Mouse (Mus musculus) forebrain, embryonic 15.5 days (tissue): Measurements from ENCODE around the gene Hmgcl. TPM values are rescaled to one million over a fixed set of nuclear protein-coding genes. Genes with fewer than 3 reads are reported as not detected.

Source experiments
- ATAC-seq: fragments of 200-750 bp; cut with Nextera tagmentation; replicated peaks from 2 replicates; pipeline ENCODE4 v1.8.0; 2017; ENCODE audit warnings: mild to moderate bottlenecking, moderate TSS enrichment, moderate library complexity
- H3K27ac ChIP-seq: fragments of 300-500 bp; sonication (generic); replicated peaks from 2 replicates; pipeline ENCODE4 v1.5.1; 2015; ENCODE audit warnings: mild to moderate bottlenecking, inconsistent platforms
- H3K27me3 ChIP-seq: fragments of 300-500 bp; sonication (generic); 2 replicates; pipeline ENCODE4 v1.6.1; 2015; ENCODE audit warnings: inconsistent platforms
- H3K36me3 ChIP-seq: fragments of 300-500 bp; sonication (generic); 2 replicates; pipeline ENCODE4 v1.6.1; 2015; ENCODE audit warnings: mild to moderate bottlenecking, inconsistent platforms
- H3K4me1 ChIP-seq: fragments of 300-500 bp; sonication (generic); 2 replicates; pipeline ENCODE4 v1.6.1; 2015; ENCODE audit warnings: inconsistent platforms
- H3K4me2 ChIP-seq: fragments of 300-500 bp; sonication (generic); replicated peaks from 2 replicates; pipeline ENCODE4 v1.6.1; 2015; ENCODE audit warnings: mild to moderate bottlenecking, inconsistent platforms
- H3K4me3 ChIP-seq: fragments of 300-500 bp; sonication (generic); 2 replicates; pipeline ENCODE4 v1.5.1; 2015; ENCODE audit warnings: mild to moderate bottlenecking, inconsistent platforms
- H3K9ac ChIP-seq: fragments of 300-500 bp; sonication (generic); replicated peaks from 2 replicates; pipeline ENCODE4 v1.6.1; 2015; ENCODE audit warnings: mild to moderate bottlenecking, inconsistent platforms
- H3K9me3 ChIP-seq: fragments of 300-500 bp; sonication (generic); 2 replicates; pipeline ENCODE4 v1.6.1; 2016; ENCODE audit warnings: inconsistent platforms
- WGBS: fragments of 180-500 bp; shearing (Covaris S2); methylation state at CpG from one replicate; pipeline ENCODE4 v1.1.7; 2015; ENCODE audit warnings: mixed read lengths; 5-methylcytosine and 5-hydroxymethylcytosine counted together
- polyA plus RNA-seq: library from polyadenylated mRNA; unstranded; fragments of >200 nt; fragmentation: Nextera tagmentation; extraction: Ambion mirVana; gene quantifications from 2 replicates; pipeline ENCODE4 v1.2.1, GENCODE M21; 2015

The Hmgcl gene
- polyA plus RNA-seq, 1 experiment from 2014 or later, result 66.6 TPM

- Histone ChIP-seq H3K4me1 (peaks cover 19% of the 10 kb centered on the region), H3K9me3 (no peaks in the 10 kb centered on the region), H3K36me3 (peaks cover 15% of the 10 kb centered on the region), H3K27ac (no peak overlapping the region), H3K4me2 (no peak overlapping the region), H3K27me3 (no peaks in the 10 kb centered on the region), H3K9ac (no peak overlapping the region), H3K4me3 (no peak overlapping the region)
- no peak for ATAC-seq
- WGBS, result 83% methylated on average over 10 of the region's 10 CpGs
Measured at GRCm38 (mm10) chr4:135949475-135949874, 3.2 kb downstream of the Hmgcl start.

- peaks cover 19% of the 10 kb centered on the region for H3K4me1 ChIP-seq
- H3K4me3 ChIP-seq, result no peak overlapping the region
- no peak overlapping the region for H3K27ac ChIP-seq
- H3K4me2 ChIP-seq, result no peak overlapping the region
- H3K9me3 ChIP-seq, result no peaks in the 10 kb centered on the region
- peaks cover 16% of the 10 kb centered on the region for H3K36me3 ChIP-seq
- H3K9ac ChIP-seq, result no peak overlapping the region
- WGBS, result 74% methylated on average over 6 of the region's 6 CpGs
- no peaks in the 10 kb centered on the region for H3K27me3 ChIP-seq
- ATAC-seq, result no peak
Measured at GRCm38 (mm10) chr4:135949911-135950310, 3.7 kb downstream of the Hmgcl start.

GRCm38 (mm10) chr4:135950365-135950764 lies 4.1 kb downstream of the Hmgcl start:
- Histone ChIP-seq H3K4me2 (no peak overlapping the region), H3K36me3 (peaks cover 20% of the 10 kb centered on the region), H3K9me3 (no peaks in the 10 kb centered on the region), H3K4me1 (peaks cover 19% of the 10 kb centered on the region), H3K4me3 (no peak overlapping the region), H3K27ac (no peak overlapping the region), H3K27me3 (no peaks in the 10 kb centered on the region), H3K9ac (no peak overlapping the region)
- ATAC-seq, result no peak
- WGBS, result 92% methylated on average over 6 of the region's 6 CpGs

- Histone ChIP-seq H3K9ac (no peak overlapping the region), H3K4me2 (no peak overlapping the region), H3K27ac (no peak overlapping the region), H3K4me1 (peaks cover 14% of the 10 kb centered on the region), H3K36me3 (peaks cover 28% of the 10 kb centered on the region), H3K27me3 (no peaks in the 10 kb centered on the region), H3K9me3 (no peaks in the 10 kb centered on the region), H3K4me3 (no peak overlapping the region)
- no peak for ATAC-seq
- WGBS, result 95% methylated on average over 3 of the region's 3 CpGs
Measured at GRCm38 (mm10) chr4:135951505-135951904, 5.3 kb downstream of the Hmgcl start.

- ATAC-seq, result no peak
- no peak overlapping the region for H3K27ac ChIP-seq
- no peaks in the 10 kb centered on the region for H3K27me3 ChIP-seq
- H3K4me3 ChIP-seq, result no peak overlapping the region
- 92% methylated on average over 3 of the region's 3 CpGs for WGBS
- no peak overlapping the region for H3K4me2 ChIP-seq
- H3K9ac ChIP-seq, result no peak overlapping the region
- peaks cover 28% of the 10 kb centered on the region for H3K36me3 ChIP-seq
- peaks cover 2% of the 10 kb centered on the region for H3K4me1 ChIP-seq
- H3K9me3 ChIP-seq, result no peaks in the 10 kb centered on the region
Measured at GRCm38 (mm10) chr4:135953179-135953578, 6.9 kb downstream of the Hmgcl start.

- Histone ChIP-seq H3K9ac (no peak overlapping the region), H3K27me3 (no peaks in the 10 kb centered on the region), H3K36me3 (peaks cover 37% of the 10 kb centered on the region), H3K4me1 (no peaks in the 10 kb centered on the region), H3K9me3 (no peaks in the 10 kb centered on the region), H3K27ac (no peak overlapping the region), H3K4me2 (no peak overlapping the region), H3K4me3 (no peak overlapping the region)
- 14% methylated on average over 2 of the region's 2 CpGs for WGBS
- ATAC-seq, result peak; percentile 67; the same call in 1 of the 2 replicates
Measured at GRCm38 (mm10) chr4:135954241-135954640, 8.0 kb downstream of the Hmgcl start.

GRCm38 (mm10) chr4:135955886-135956285 lies 9.6 kb downstream of the Hmgcl start:
- Histone ChIP-seq H3K9me3 (no peaks in the 10 kb centered on the region), H3K27ac (no peak overlapping the region), H3K9ac (no peak overlapping the region), H3K4me3 (no peak overlapping the region), H3K4me1 (no peaks in the 10 kb centered on the region), H3K27me3 (no peaks in the 10 kb centered on the region), H3K4me2 (no peak overlapping the region), H3K36me3 (peaks cover 37% of the 10 kb centered on the region)
- 82% methylated on average over 9 of the region's 9 CpGs for WGBS
- ATAC-seq, result no peak

- no peak overlapping the region for H3K27ac ChIP-seq
- peaks cover 32% of the 10 kb centered on the region for H3K36me3 ChIP-seq
- 62% methylated on average over 8 of the region's 8 CpGs for WGBS
- H3K9ac ChIP-seq, result no peak overlapping the region
- no peaks in the 10 kb centered on the region for H3K27me3 ChIP-seq
- no peak for ATAC-seq
- no peaks in the 10 kb centered on the region for H3K9me3 ChIP-seq
- peaks cover 7% of the 10 kb centered on the region for H3K4me1 ChIP-seq
- no peak overlapping the region for H3K4me3 ChIP-seq
- no peak overlapping the region for H3K4me2 ChIP-seq
Measured at GRCm38 (mm10) chr4:135958354-135958753, 12.1 kb downstream of the Hmgcl start.

- Histone ChIP-seq H3K4me1 (peaks cover 17% of the 10 kb centered on the region), H3K27ac (no peak overlapping the region), H3K4me3 (no peak overlapping the region), H3K4me2 (no peak overlapping the region), H3K9me3 (no peaks in the 10 kb centered on the region), H3K36me3 (peaks cover 24% of the 10 kb centered on the region), H3K9ac (no peak overlapping the region), H3K27me3 (no peaks in the 10 kb centered on the region)
- WGBS, result 18% methylated on average over 5 of the region's 5 CpGs
- ATAC-seq, result no peak
Measured at GRCm38 (mm10) chr4:135960717-135961116, 14.5 kb downstream of the Hmgcl start.

- 98% methylated on average over 5 of the region's 5 CpGs for WGBS
- Histone ChIP-seq H3K9me3 (no peaks in the 10 kb centered on the region), H3K27ac (no peak overlapping the region), H3K4me2 (no peak overlapping the region), H3K4me1 (peaks cover 17% of the 10 kb centered on the region), H3K27me3 (no peaks in the 10 kb centered on the region), H3K4me3 (no peak overlapping the region), H3K9ac (no peak overlapping the region), H3K36me3 (peaks cover 28% of the 10 kb centered on the region)
- ATAC-seq, result no peak
Measured at GRCm38 (mm10) chr4:135961709-135962108, 15.5 kb downstream of the Hmgcl start.

- peaks cover 17% of the 10 kb centered on the region for H3K4me1 ChIP-seq
- no peaks in the 10 kb centered on the region for H3K9me3 ChIP-seq
- H3K36me3 ChIP-seq, result peaks cover 31% of the 10 kb centered on the region
- ATAC-seq, result no peak
- H3K4me3 ChIP-seq, result no peak overlapping the region
- H3K27me3 ChIP-seq, result no peaks in the 10 kb centered on the region
- H3K27ac ChIP-seq, result no peak overlapping the region
- WGBS, result 89% methylated on average over 7 of the region's 7 CpGs
- H3K4me2 ChIP-seq, result no peak overlapping the region
- H3K9ac ChIP-seq, result no peak overlapping the region
Measured at GRCm38 (mm10) chr4:135962198-135962597, 15.9 kb downstream of the Hmgcl start.

- peak overlapping the region; percentile 94 for H3K4me2 ChIP-seq
- H3K4me3 ChIP-seq, result peak overlapping the region; percentile 63
- peaks cover 38% of the 10 kb centered on the region for H3K36me3 ChIP-seq
- H3K27ac ChIP-seq, result peak overlapping the region; percentile 87
- H3K9me3 ChIP-seq, result no peaks in the 10 kb centered on the region
- peaks cover 17% of the 10 kb centered on the region for H3K4me1 ChIP-seq
- WGBS, result 7% methylated on average over 15 of the region's 15 CpGs
- H3K27me3 ChIP-seq, result no peaks in the 10 kb centered on the region
- peak overlapping the region; percentile 73 for H3K9ac ChIP-seq
- no peak; the same call in 1 of the 2 replicates for ATAC-seq
Measured at GRCm38 (mm10) chr4:135962946-135963345, 16.7 kb downstream of the Hmgcl start.

GRCm38 (mm10) chr4:135963457-135964193 lies 17.4 kb downstream of the Hmgcl start, which contains the start of gene Gale:
Gene Gale, plus strand, starts transcription at chr4:135963727.
- Histone ChIP-seq H3K4me3 (peak within 1 kb of the TSS; percentile 63), H3K36me3 (peaks cover 41% of the 10 kb centered on the region), H3K4me2 (peak within 1 kb of the TSS; percentile 94), H3K4me1 (peaks cover 17% of the 10 kb centered on the region), H3K27me3 (no peaks in the 10 kb centered on the region), H3K9ac (peak within 1 kb of the TSS; percentile 73), H3K9me3 (no peaks in the 10 kb centered on the region), H3K27ac (peak within 1 kb of the TSS; percentile 87)
- WGBS, result under 1% methylated on average over 56 of the region's 56 CpGs
- ATAC-seq, result peak; percentile 93
